In genomic region chr13:54737488-54738212, GRCm38 (mm10) we compare ENCODE assay signal across 8 mouse cellular contexts. TPM values are rescaled to one million over a fixed set of nuclear protein-coding genes. Genes with fewer than 3 reads are reported as not detected.
DNase-seq lines count a peak whose midpoint lies in the region; ATAC-seq and TF ChIP-seq lines count a peak whose summit lies in the region.

No protein-coding gene starts in this region.

- H3K27ac ChIP-seq in gastrocnemius, adult 2 months, result no peak overlapping the region
- H3K27ac ChIP-seq in hindbrain, embryonic 13.5 days, result no peak overlapping the region
- H3K27ac ChIP-seq in midbrain, embryonic 11.5 days (ENCODE audit: low read depth, low read length), result no peak overlapping the region

- ATAC-seq in hindbrain, embryonic 13.5 days (ENCODE audit: low FRiP score), result peak; percentile 41; the same call in 1 of the 2 replicates
- 0 out of 2 replicates have a peak, but pooled peaks have one; percentile 55 for ATAC-seq in midbrain, embryonic 11.5 days (ENCODE audit: low FRiP score)
- ATAC-seq in monocyte, adult 5-6 weeks (replicated peaks; ENCODE audit: insufficient number of reproducible peaks, low FRiP score, low TSS enrichment, poor library complexity, severe bottlenecking), result no peak

- peaks cover 27% of the 10 kb centered on the region for H3K4me1 ChIP-seq in hindbrain, embryonic 13.5 days (replicated peaks)
- peaks cover 6% of the 10 kb centered on the region for H3K4me1 ChIP-seq in midbrain, embryonic 11.5 days (ENCODE audit: control insufficient read depth, insufficient read depth, low read length)

- H3K4me3 ChIP-seq in gastrocnemius, adult 2 months, result peak overlapping the region; percentile 58
- peak overlapping the region; percentile 28 for H3K4me3 ChIP-seq in hindbrain, embryonic 13.5 days
- peak overlapping the region; percentile 4 for H3K4me3 ChIP-seq in midbrain, embryonic 11.5 days (ENCODE audit: low read depth, low read length)

- no peaks in the 10 kb centered on the region for H3K9me3 ChIP-seq in hindbrain, embryonic 13.5 days
- no peaks in the 10 kb centered on the region for H3K9me3 ChIP-seq in midbrain, embryonic 11.5 days (ENCODE audit: control insufficient read depth, low read length)

- 3% methylated on average over 51 of the region's 87 CpGs for WGBS in hindbrain, embryonic 13.5 days
- 2% methylated on average over 66 of the region's 87 CpGs for WGBS in midbrain, embryonic 11.5 days

- peaks cover 83% of the 10 kb centered on the region for H3K36me3 ChIP-seq in hindbrain, embryonic 13.5 days
- no peaks in the 10 kb centered on the region for H3K36me3 ChIP-seq in midbrain, embryonic 11.5 days (ENCODE audit: control insufficient read depth, insufficient read depth, low read length)

- intact Hi-C loops in gastrocnemius, adult 2 months (cut with DNase I), result no loop called here

- no peak for TF ChIP-seq CTCF in gastrocnemius, adult 2 months (IDR thresholded peaks at IDR 0.05)

- peak overlapping the region; percentile 45 for H3K4me2 ChIP-seq in hindbrain, embryonic 13.5 days
- H3K4me2 ChIP-seq in midbrain, embryonic 11.5 days, result peak overlapping the region; percentile 26

- peak overlapping the region; percentile 60 for H3K9ac ChIP-seq in hindbrain, embryonic 13.5 days
- H3K9ac ChIP-seq in midbrain, embryonic 11.5 days (ENCODE audit: low read length), result no peak overlapping the region

- peak; percentile 30 for DNase-seq in gastrocnemius, adult 2 months
- DNase-seq in gastrocnemius, adult 18-20 months (ENCODE audit: low spot score), result no peak
- peak; percentile 74 for DNase-seq in ES-CJ7 (ENCODE audit: low read depth, low spot score)
- DNase-seq in embryo, embryonic 9.5 days (ENCODE audit: extremely low spot score), result peak; percentile 44
- DNase-seq in midbrain, embryonic 11.5 days (ENCODE audit: low spot score, missing footprints), result no peak
- DNase-seq in thymus, postnatal 0 days (ENCODE audit: low spot score), result no peak

- H3K27me3 ChIP-seq in hindbrain, embryonic 13.5 days, result peaks cover 53% of the 10 kb centered on the region
- H3K27me3 ChIP-seq in midbrain, embryonic 11.5 days (ENCODE audit: control insufficient read depth, insufficient read depth, low read length), result peaks cover 34% of the 10 kb centered on the region

RNA-seq across cellular contexts. Expression of gene Gprin1, which starts 12.0 kb away (rescaled TPM):
- total RNA-seq in gastrocnemius, adult 2 months (2021), result not detected
- total RNA-seq in gastrocnemius, adult 18-20 months (2021), result not detected
- polyA plus RNA-seq in hindbrain, embryonic 13.5 days (2015; fragmentation: Nextera tagmentation; extraction: Ambion mirVana), result 6.5 and 6.9 TPM in 2 replicates
- 9.8 and 10.8 TPM in 2 replicates for polyA plus RNA-seq in midbrain, embryonic 11.5 days (2014; fragmentation: Nextera tagmentation; extraction: Ambion mirVana)
- total RNA-seq in monocyte, adult 5-6 weeks (2017), result not detected in 3 replicates
- 0.77 and 1.0 TPM in 2 replicates for polyA plus RNA-seq in thymus, postnatal 0 days (2015; fragmentation: Nextera tagmentation; extraction: Ambion mirVana)

RNA-seq across cellular contexts. Expression of gene Sncb, which starts 28.7 kb away (rescaled TPM):
- total RNA-seq in gastrocnemius, adult 2 months (2021), result not detected
- not detected for total RNA-seq in gastrocnemius, adult 18-20 months (2021)
- 18.7 and 20.8 TPM in 2 replicates for polyA plus RNA-seq in hindbrain, embryonic 13.5 days (2015; fragmentation: Nextera tagmentation; extraction: Ambion mirVana)
- polyA plus RNA-seq in midbrain, embryonic 11.5 days (2014; fragmentation: Nextera tagmentation; extraction: Ambion mirVana), result 1.3 TPM in 2 replicates
- not detected in 3 replicates for total RNA-seq in monocyte, adult 5-6 weeks (2017)
- polyA plus RNA-seq in thymus, postnatal 0 days (2015; fragmentation: Nextera tagmentation; extraction: Ambion mirVana), result 0.31 TPM in 1 of 2 replicates, not detected in the other

RNA-seq across cellular contexts. Expression of gene Cdhr2, which starts 36.4 kb away (rescaled TPM):
- total RNA-seq in gastrocnemius, adult 2 months (2021), result not detected
- total RNA-seq in gastrocnemius, adult 18-20 months (2021), result not detected
- polyA plus RNA-seq in hindbrain, embryonic 13.5 days (2015; fragmentation: Nextera tagmentation; extraction: Ambion mirVana), result 0.08 and 0.14 TPM in 2 replicates
- polyA plus RNA-seq in midbrain, embryonic 11.5 days (2014; fragmentation: Nextera tagmentation; extraction: Ambion mirVana), result 0.06 TPM in 1 of 2 replicates, not detected in the other
- total RNA-seq in monocyte, adult 5-6 weeks (2017), result 0.10 TPM in 1 of 3 replicates, not detected in the others
- 0.14 and 0.22 TPM in 2 replicates for polyA plus RNA-seq in thymus, postnatal 0 days (2015; fragmentation: Nextera tagmentation; extraction: Ambion mirVana)

RNA-seq across cellular contexts. Expression of gene Rnf44, which starts 43.9 kb away (rescaled TPM):
- total RNA-seq in gastrocnemius, adult 2 months (2021), result 10 to 100 TPM; 23.3 to 34.1 TPM
- total RNA-seq in gastrocnemius, adult 18-20 months (2021), result 10 to 100 TPM; 23.8 to 29.2 TPM
- 86.8 and 87.6 TPM in 2 replicates for polyA plus RNA-seq in hindbrain, embryonic 13.5 days (2015; fragmentation: Nextera tagmentation; extraction: Ambion mirVana)
- polyA plus RNA-seq in midbrain, embryonic 11.5 days (2014; fragmentation: Nextera tagmentation; extraction: Ambion mirVana), result 88.6 and 111 TPM in 2 replicates
- 17.1 to 52.7 TPM (median 36.1 TPM) in 3 replicates for total RNA-seq in monocyte, adult 5-6 weeks (2017)
- polyA plus RNA-seq in thymus, postnatal 0 days (2015; fragmentation: Nextera tagmentation; extraction: Ambion mirVana), result 73.0 and 83.5 TPM in 2 replicates

RNA-seq across cellular contexts. Expression of gene Eif4e1b, which starts 46.1 kb away (rescaled TPM):
- total RNA-seq in gastrocnemius, adult 2 months (2021), result not detected
- not detected for total RNA-seq in gastrocnemius, adult 18-20 months (2021)
- polyA plus RNA-seq in hindbrain, embryonic 13.5 days (2015; fragmentation: Nextera tagmentation; extraction: Ambion mirVana), result not detected in 2 replicates
- not detected in 2 replicates for polyA plus RNA-seq in midbrain, embryonic 11.5 days (2014; fragmentation: Nextera tagmentation; extraction: Ambion mirVana)
- not detected in 3 replicates for total RNA-seq in monocyte, adult 5-6 weeks (2017)
- polyA plus RNA-seq in thymus, postnatal 0 days (2015; fragmentation: Nextera tagmentation; extraction: Ambion mirVana), result not detected in 2 replicates

Comparison
In these comparisons a context has a peak if more than half of its experiments do, and no peak if none do; other contexts are left out.
1. DNase-seq: peak in gastrocnemius, adult 2 months (single experiment), ES-CJ7 (single experiment) and embryo, embryonic 9.5 days (single experiment); none in gastrocnemius, adult 18-20 months (single experiment), midbrain, embryonic 11.5 days (single experiment) and thymus, postnatal 0 days (single experiment).
2. H3K4me3 ChIP-seq: peak in every context shown above with its lines; median percentile 58 in gastrocnemius, adult 2 months; 28 in hindbrain, embryonic 13.5 days; 4 in midbrain, embryonic 11.5 days.